Mouse (Mus musculus) gastrocnemius, postnatal 14 days (tissue): ENCODE data around the gene Gm5862. TPM values are rescaled to one million over a fixed set of nuclear protein-coding genes. Genes with fewer than 3 reads are reported as not detected.
"Not testable (repeated sequence)": the region's sequence is repeated elsewhere in the genome, so short reads cannot be mapped to it uniquely, and the experiment has no call there.

Experiments used
- DNase-seq: peaks from one replicate; pipeline ENCODE4 v3.0.0; 2021; ENCODE audit warnings: mixed read lengths
- intact Hi-C: fragments of 180-260 bp; cut with DNase I; formaldehyde crosslinking; loops from one replicate; pipeline ENCODE4 v1.15.1; 2025; ENCODE audit warnings: low total_unique reads
- long read RNA-seq, 2 experiments: library from polyadenylated mRNA; stranded (forward); transcript quantifications; one replicate each; pipeline ENCODE4 v2.0.0; 2021
- total RNA-seq, 2 experiments: library from RNA; stranded (reverse); gene quantifications; 2 replicates each; pipeline ENCODE4 v1.2.3; 2021

Gene Gm5862
- total RNA-seq, result not detected
- long read RNA-seq, experiment 1, result 0 reads
- long read RNA-seq, experiment 2, result 0 reads

GRCm38 (mm10) chr5:26022816-26023215, at the start of gene Gm5862:
TSS of gene Gm5862 (minus strand) at chr5:26022916.
- DNase-seq, intact Hi-C loops: not testable (repeated sequence)

GRCm38 (mm10) chr5:26070716-26071115, 48.0 kb upstream of the Gm5862 start:
- intact Hi-C loops, result no loop called here
- no peak for DNase-seq

GRCm38 (mm10) chr5:26058481-26058880, 35.8 kb upstream of the Gm5862 start, which contains the start of gene Gm7347:
TSS of gene Gm7347 (minus strand) at chr5:26058581.
- DNase-seq, intact Hi-C loops: not testable (repeated sequence)

- intact Hi-C loops, DNase-seq: not testable (repeated sequence)
Observed at GRCm38 (mm10) chr5:26039458-26039857, 16.7 kb upstream of the Gm5862 start, which contains the start of gene Speer4a. TSS of gene Speer4a (minus strand) at chr5:26039558.

- intact Hi-C loops, result not testable (repeated sequence)
Observed at GRCm38 (mm10) chr5:26007697-26008096, 15.0 kb downstream of the Gm5862 start.

DNA sequence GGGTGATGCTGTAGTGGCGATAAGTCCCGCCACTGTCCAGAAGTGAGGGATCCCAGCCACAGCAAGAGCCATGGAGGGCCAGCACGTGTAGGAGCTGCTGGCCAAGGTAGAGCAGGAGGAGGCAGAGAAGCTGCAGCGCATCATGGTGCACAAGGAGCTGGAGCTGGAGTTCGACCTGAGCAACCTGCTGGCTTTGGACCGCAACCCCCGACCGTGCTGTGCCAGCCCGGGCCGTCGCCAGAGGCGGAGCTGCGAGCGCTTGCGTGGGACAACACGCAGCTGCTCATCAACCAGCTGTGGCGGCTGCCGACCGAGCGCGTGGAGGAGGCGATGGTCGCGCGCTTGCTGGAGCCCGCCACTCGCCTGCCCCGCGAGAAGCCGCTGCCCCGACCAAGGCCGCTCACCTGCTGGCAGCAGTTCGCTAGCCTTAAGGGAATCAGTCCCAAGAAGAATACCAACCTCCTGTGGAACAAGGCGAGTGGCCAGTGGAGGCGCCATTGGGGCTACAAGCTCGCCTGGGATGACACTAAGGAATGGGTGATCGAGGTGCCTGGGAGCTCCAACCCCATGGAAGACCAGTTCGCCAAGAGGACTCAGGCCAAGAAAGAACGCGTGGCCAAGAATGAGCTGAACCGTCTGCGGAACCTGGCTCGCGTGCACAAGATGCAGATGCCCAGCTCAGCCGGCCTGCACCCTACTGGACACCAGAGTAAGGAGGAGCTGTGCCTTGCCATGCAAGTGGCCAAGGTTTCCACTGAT, 15.6 kb downstream of the Gm5862 start:
- peak; percentile 4 for DNase-seq
- intact Hi-C loops, result not testable (repeated sequence)

More at GRCm38 (mm10) chr5:26007697-26008096, 15.0 kb downstream of the Gm5862 start:
- not testable (repeated sequence) for DNase-seq

DNA sequence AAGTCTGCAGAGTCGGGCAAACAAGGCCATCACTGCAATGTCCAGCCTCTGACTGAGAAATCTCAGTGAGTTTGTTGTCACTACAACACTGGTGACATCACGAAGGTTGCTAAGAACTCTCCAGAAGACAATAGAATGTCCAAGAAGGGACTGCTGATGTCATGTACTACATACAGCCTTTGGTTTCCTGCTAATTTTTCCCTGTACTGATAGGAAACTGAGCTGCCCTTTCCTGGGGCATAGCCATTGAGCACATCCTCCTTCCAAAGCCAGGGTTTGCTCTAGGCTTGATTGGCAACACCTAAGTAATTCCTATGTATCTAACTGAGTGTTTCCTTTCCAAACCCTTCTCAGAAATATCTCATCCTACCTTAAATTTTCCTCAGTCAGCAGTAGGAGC, 18.0 kb downstream of the Gm5862 start, which contains the start of gene Gm1979:
Gene Gm1979, minus strand, starts transcription at position 101 of the 400 bp plus-strand sequence.
- DNase-seq, intact Hi-C loops: not testable (repeated sequence)

GRCm38 (mm10) chr5:25988550-25988949, 34.2 kb downstream of the Gm5862 start, which contains the start of gene Gm21698:
TSS of gene Gm21698 (minus strand) at chr5:25988650.
- intact Hi-C loops, DNase-seq: not testable (repeated sequence)

DNA sequence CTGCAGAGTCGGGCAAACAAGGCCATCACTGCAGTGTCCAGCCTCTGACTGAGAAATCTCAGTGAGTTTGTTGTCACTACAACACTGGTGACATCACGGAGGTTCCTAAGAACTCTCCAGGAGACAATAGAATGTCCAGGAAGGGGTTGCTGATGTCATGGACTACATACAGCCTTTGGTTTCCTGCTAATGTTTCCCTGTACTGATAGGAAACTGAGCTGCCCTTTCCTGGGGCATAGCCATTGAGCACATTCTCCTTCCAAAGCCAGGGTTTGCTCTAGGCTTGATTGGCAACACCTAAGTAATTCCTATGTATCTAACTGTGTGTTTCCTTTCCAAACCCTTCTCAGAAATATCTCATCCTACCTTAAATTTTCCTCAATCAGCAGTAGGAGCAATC, 50.2 kb downstream of the Gm5862 start, which contains the start of gene Gm21680:
Gene Gm21680, minus strand, starts transcription at position 101 of the 400 bp plus-strand sequence.
- intact Hi-C loops, DNase-seq: not testable (repeated sequence)

Other genes starting within 250 kb of the Gm5862 start
- gene Gm21663, start 80.5 kb downstream of the Gm5862 start, total RNA-seq, result not detected
- gene Gm21671, start 68.5 kb downstream of the Gm5862 start, total RNA-seq, result not detected
- gene Gm21680, start 50.3 kb downstream of the Gm5862 start, total RNA-seq, result not detected
- not detected for gene Gm21698, start 34.3 kb downstream of the Gm5862 start, total RNA-seq
- gene Gm1979, start 18.1 kb downstream of the Gm5862 start, total RNA-seq, result not detected
- not detected for gene Speer4a, start 16.6 kb upstream of the Gm5862 start, total RNA-seq
- not detected for gene Gm7347, start 35.7 kb upstream of the Gm5862 start, total RNA-seq
- gene Gm10471, start 66.4 kb upstream of the Gm5862 start, total RNA-seq, result not detected
- gene 5031410I06Rik, start 82.4 kb upstream of the Gm5862 start, total RNA-seq, result not detected
- not detected for gene Gm10220, start 98.5 kb upstream of the Gm5862 start, total RNA-seq
- not detected for gene Gm7361, start 234.8 kb upstream of the Gm5862 start, total RNA-seq